In the genomic region with DNA sequence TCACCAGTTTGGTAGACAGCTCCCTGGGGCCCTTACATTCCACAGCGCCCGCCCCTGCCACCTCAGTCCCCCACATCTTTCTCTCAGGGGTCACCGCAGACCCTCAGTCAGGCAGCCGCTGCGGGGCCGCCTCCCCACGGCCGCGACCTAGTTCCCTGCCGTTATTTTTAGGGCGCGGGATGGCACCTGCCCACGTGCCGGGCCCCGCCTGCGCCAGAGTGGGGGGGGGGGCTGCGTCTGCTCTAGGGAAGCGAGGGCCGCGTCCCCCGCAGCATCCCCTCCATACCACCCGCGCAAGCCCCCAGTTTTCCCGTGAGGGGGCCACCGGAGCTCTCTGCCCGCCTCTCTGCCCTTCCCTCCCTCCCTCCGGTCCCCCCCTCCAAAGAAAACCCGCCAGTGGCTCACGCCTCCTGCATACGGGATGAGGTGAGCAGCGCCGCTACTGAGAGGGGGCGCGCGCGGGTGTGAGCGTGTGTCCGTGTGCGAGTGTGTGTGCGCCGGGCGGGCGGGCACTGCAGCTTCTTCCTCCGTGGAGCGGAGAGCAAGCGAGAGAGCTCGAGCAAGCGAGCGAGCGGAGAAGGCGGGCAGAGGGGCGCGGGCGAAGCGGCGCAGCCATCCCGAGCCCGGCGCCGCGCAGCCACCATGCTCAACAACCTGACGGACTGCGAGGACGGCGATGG, we compare ENCODE assay signal across 8 mouse cellular contexts. TPM values are rescaled to one million over a fixed set of nuclear protein-coding genes. Genes with fewer than 3 reads are reported as not detected.
DNase-seq lines count a peak whose midpoint lies in the region; ATAC-seq lines count a peak whose summit lies in the region.

No protein-coding gene starts in this region.

- WGBS in hindbrain, embryonic 11.5 days: under 1% methylated on average over 59 of the region's 65 CpGs
- WGBS in limb, embryonic 11.5 days: under 1% methylated on average over 65 of the region's 65 CpGs

- peak overlapping the region; percentile 38 for H3K4me3 ChIP-seq in hindbrain, embryonic 11.5 days (ENCODE audit: low read depth, low read length)
- H3K4me3 ChIP-seq in limb, embryonic 11.5 days (ENCODE audit: low read depth, low read length): peak overlapping the region; percentile 15

- peak overlapping the region; percentile 66 for H3K4me2 ChIP-seq in hindbrain, embryonic 11.5 days (replicated peaks; ENCODE audit: low read depth, low read length)
- H3K4me2 ChIP-seq in limb, embryonic 11.5 days (ENCODE audit: low read depth, severe bottlenecking): peak overlapping the region; percentile 42

- peaks cover 22% of the 10 kb centered on the region for H3K4me1 ChIP-seq in hindbrain, embryonic 11.5 days (replicated peaks; ENCODE audit: control insufficient read depth, insufficient read depth, low read length)
- peaks cover 17% of the 10 kb centered on the region; the same call in 1 of the 2 replicates for H3K4me1 ChIP-seq in limb, embryonic 11.5 days (ENCODE audit: control insufficient read depth, insufficient read depth, low read length)

- no peaks in the 10 kb centered on the region for H3K36me3 ChIP-seq in hindbrain, embryonic 11.5 days (ENCODE audit: control insufficient read depth, insufficient read depth, low read length)
- H3K36me3 ChIP-seq in limb, embryonic 11.5 days (ENCODE audit: control insufficient read depth, insufficient read depth, low read length): no peaks in the 10 kb centered on the region

- peak overlapping the region; percentile 55; the same call in 1 of the 2 replicates for H3K9ac ChIP-seq in hindbrain, embryonic 11.5 days (ENCODE audit: low read depth, low read length)
- H3K9ac ChIP-seq in limb, embryonic 11.5 days (ENCODE audit: low read length): no peak overlapping the region

- peaks cover 53% of the 10 kb centered on the region for H3K27me3 ChIP-seq in hindbrain, embryonic 11.5 days (ENCODE audit: control insufficient read depth, insufficient read depth, low read length)
- H3K27me3 ChIP-seq in limb, embryonic 11.5 days (ENCODE audit: control insufficient read depth, insufficient read depth, low read length): peaks cover 59% of the 10 kb centered on the region

- H3K27ac ChIP-seq in hindbrain, embryonic 11.5 days (ENCODE audit: low read depth, low read length): peak overlapping the region; percentile 74
- H3K27ac ChIP-seq in limb, embryonic 11.5 days (replicated peaks; ENCODE audit: low read depth, low read length): no peak overlapping the region

- no peaks in the 10 kb centered on the region for H3K9me3 ChIP-seq in hindbrain, embryonic 11.5 days (ENCODE audit: control insufficient read depth, low read length)
- no peaks in the 10 kb centered on the region for H3K9me3 ChIP-seq in limb, embryonic 11.5 days (ENCODE audit: control insufficient read depth, low read length)

- peak; percentile 60 for DNase-seq in embryo, embryonic 11 days
- DNase-seq in embryo, embryonic 9.5 days (ENCODE audit: extremely low spot score): no peak
- DNase-seq in cerebellum, adult 9-10 months: peak; percentile 86
- DNase-seq in hindbrain, embryonic 11.5 days (ENCODE audit: low spot score): peak; percentile 66
- no peak for DNase-seq in limb, embryonic 11.5 days (ENCODE audit: low spot score)
- DNase-seq in right cerebral cortex, adult 18-20 months: peak; percentile 89
- DNase-seq in spleen, postnatal 10 days (ENCODE audit: low spot score in 2 of 2): no peak
- DNase-seq in lung, postnatal 36 days: no peak

- ATAC-seq in hindbrain, embryonic 11.5 days (ENCODE audit: low FRiP score): no peak
- ATAC-seq in limb, embryonic 11.5 days (ENCODE audit: insufficient number of reproducible peaks, low FRiP score, low TSS enrichment, low read depth): no peak

RNA-seq across cellular contexts. Expression of a gene that starts 7.3 kb away (rescaled TPM):
- polyA plus RNA-seq in hindbrain, embryonic 11.5 days (2014; fragmentation: Nextera tagmentation; extraction: Ambion mirVana): 7.4 and 7.5 TPM in 2 replicates
- polyA plus RNA-seq in limb, embryonic 11.5 days (2014; fragmentation: Nextera tagmentation; extraction: Ambion mirVana): 0.87 and 0.92 TPM in 2 replicates

RNA-seq across cellular contexts. Expression of a gene that starts 27.3 kb away (rescaled TPM):
- polyA plus RNA-seq in hindbrain, embryonic 11.5 days (2014; fragmentation: Nextera tagmentation; extraction: Ambion mirVana): 1.3 TPM in 2 replicates
- 0.21 and 0.47 TPM in 2 replicates for polyA plus RNA-seq in limb, embryonic 11.5 days (2014; fragmentation: Nextera tagmentation; extraction: Ambion mirVana)

RNA-seq across cellular contexts. Expression of a gene that starts 56.3 kb away (rescaled TPM):
- polyA plus RNA-seq in hindbrain, embryonic 11.5 days (2014; fragmentation: Nextera tagmentation; extraction: Ambion mirVana): 8.6 and 8.8 TPM in 2 replicates
- 12.1 and 16.3 TPM in 2 replicates for polyA plus RNA-seq in limb, embryonic 11.5 days (2014; fragmentation: Nextera tagmentation; extraction: Ambion mirVana)

Comparison
In these comparisons a context has a peak if more than half of its experiments do, and no peak if none do; other contexts are left out.
1. DNase-seq: peak in embryo, embryonic 11 days (single experiment), cerebellum, adult 9-10 months (single experiment), hindbrain, embryonic 11.5 days (single experiment) and right cerebral cortex, adult 18-20 months (single experiment); none in embryo, embryonic 9.5 days (single experiment), limb, embryonic 11.5 days (single experiment), spleen, postnatal 10 days (0 of 2) and lung, postnatal 36 days (single experiment).